Mouse (Mus musculus) c-Kit-positive CD71-positive TER-119-negative erythroid progenitor cells, embryonic 14.5 days (primary cell): ENCODE measurements around the gene Chit1.

ENCODE experiments used
- DNase-seq: peaks from one replicate; pipeline ENCODE4 v3.0.0-alpha.2; 2013; ENCODE audit warnings: low read depth

The Chit1 gene

DNA sequence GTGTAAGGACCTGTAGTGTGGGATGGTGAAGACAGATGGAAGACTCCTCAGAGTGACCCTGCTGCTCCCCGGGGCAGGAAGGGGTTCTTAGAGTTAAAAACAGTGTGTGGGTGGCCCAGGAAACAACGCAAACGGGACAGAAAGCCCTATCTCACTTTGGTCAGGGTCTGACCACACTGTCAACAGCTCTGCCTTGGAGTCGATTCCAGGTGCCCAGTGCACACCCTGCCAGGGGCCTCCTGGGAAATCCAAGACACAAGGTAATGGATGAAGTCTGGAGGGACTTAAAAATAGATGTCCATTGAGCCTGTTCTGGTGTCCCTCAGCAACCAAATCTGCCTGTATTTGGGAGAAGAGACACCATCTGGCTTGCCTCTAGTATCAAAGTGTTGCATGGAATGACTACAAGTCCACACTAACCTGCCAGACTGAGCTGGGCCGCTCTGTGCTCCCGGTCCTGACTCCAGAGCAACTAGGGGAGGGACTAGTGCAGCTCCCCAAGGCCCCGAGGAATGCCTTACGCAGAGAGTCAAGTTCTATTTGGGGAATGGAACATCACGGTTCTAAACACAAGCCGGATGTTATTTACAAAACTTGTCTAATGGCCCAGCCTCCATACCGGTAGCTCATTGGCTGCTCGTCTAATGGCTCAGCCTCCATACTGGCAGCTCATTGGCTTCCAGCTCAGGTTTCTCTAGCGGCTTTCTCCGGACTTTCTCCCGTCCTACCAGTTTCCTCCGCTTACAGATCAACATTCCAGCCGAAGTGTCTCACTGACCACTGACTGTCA lies 12.1 kb upstream of the Chit1 start:
- DNase-seq, result peak; percentile 87

DNA sequence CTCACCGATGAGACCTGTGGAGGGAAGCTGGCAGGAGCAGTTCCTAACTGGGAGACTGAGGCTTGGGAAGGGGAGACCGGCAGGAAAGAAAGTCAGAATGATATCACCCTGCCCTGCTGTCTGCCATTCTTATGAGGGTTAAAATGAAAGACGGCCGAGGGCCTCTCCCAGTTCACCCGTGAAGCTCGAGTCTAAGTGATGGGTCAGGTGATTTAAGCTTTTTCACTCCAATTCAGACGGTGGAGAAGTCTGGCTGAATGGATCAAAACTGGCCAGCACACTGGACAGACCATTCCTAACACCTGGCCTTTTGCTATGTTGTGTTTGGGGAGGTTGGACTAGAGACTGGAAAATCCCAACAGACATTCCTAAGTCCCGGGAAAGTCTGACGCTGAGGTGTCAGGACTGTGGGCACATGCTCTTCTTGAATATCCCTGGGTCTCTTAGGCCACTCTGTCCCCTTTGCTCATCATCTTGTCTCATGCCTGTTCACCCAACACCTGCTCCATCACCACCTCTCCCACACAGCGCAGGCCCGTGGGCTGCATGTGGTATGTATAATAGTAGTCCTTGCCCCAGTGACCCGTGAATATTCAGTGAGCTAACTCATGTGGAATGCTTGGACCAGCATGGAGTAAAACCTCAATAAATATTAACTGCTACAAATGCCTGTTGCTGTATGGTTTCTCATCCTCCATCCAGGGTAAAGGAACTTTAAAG lies 11.4 kb upstream of the Chit1 start:
- no peak for DNase-seq

DNA sequence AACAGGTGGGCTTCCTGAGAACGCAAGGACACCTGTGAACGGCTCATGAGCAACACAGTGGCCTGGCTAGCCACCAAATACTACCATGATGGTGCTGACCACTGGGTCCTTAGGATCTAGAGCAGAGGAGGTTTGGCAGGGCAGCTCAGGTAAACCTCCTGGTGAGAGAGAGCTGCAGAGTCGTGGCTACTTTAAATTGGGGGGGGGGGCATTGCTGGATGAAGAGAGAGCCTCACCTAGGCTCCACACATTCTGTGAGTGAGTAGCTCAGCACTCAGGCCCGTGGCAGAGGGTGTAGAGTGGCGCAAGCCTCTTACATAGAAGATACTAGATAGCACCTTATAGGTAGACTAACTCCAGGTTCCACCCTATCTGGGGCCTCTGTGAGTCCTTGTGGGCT lies 10.6 kb upstream of the Chit1 start:
- DNase-seq, result no peak

DNA sequence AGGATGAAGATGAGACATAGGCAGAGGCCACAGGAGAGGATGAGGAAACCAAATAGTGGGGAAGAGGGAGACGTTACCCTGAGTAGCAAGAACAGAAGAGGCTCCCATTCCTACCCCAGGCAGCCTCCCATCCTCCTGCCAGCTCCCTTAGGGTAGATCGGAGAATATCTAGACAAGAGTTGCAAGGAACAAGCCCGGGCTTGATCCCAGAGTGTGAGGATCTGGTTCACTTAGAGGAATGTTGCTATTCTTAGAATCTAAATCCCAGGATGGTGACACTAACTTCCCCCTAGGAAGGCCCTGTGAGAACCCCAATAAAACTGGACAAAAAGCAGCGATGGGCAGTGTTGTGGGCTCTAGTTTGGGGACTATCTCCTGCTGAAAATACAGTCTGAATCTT lies 10.1 kb upstream of the Chit1 start:
- no peak for DNase-seq

DNA sequence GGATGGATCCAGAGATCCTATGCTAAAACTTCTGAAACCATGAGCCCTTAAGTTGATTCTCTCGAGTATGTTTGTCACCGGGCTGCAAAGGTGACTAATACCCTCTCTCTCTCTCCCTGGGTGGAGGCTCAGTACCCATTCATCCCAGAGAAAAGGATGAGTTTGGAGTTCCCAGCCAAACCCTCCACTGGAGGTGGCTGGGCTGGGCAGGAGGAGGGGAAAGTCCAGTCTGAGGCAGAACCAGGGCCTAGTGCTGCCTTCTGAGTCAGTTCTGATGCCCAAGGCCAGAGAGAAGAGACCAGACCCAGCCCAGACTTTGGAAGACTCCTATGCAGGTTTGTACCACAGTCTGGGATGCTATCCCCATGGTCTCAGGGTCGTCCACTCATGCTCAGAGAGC lies 9.4 kb upstream of the Chit1 start:
- no peak for DNase-seq

DNA sequence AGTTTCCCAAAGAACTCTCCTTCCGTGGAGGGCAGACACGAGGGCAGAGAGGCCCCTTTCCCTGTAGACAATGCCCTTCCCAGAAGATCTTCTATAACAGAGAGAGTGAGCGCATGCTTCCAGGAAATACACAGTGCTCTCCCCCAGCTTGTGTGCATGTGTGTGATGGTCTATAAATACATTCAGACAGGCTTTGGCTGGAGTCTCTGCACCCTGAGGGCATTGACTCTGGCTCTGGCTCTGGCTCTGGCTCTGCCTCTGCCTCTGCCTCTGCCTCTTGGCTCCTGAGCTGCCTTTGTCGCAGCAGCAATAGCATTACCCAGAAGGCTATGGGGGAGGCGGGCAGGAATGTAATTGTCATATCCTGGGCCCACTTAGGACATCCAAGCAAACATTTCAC lies 7.2 kb upstream of the Chit1 start:
- no peak for DNase-seq

DNA sequence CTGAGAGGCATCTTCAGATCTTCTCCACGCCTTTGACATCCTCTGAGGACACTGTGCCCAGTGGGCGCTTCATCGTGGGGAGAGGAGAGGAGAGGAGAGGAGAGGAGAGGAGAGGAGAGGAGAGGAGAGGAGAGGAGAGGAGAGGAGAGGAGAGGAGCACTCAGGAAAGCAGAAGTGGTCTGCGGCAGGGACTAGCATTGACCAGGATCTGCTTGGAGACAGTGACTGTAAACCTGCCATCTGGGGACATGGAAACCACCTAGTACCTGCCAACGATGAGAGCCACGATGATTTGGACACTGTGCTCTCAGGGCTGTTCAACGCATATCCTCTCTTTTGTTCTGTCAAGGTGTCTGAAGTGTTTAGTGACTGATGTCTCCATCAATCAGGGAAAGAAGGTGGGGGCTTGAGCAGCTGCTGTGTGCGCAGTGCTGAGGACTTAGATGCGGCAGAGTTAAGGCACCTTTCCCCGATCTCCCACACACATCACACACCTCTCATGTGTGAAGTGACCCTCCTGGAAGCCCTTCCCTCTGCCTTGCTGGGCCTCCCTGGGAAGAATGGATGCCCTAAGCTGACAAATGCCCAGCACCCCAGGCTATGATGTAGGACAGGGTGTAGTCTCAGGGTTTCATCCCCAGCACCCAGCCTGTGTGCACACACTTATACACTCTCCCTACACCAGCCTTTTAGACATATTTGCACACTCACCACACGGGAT lies 5.8 kb upstream of the Chit1 start:
- no peak for DNase-seq

DNA sequence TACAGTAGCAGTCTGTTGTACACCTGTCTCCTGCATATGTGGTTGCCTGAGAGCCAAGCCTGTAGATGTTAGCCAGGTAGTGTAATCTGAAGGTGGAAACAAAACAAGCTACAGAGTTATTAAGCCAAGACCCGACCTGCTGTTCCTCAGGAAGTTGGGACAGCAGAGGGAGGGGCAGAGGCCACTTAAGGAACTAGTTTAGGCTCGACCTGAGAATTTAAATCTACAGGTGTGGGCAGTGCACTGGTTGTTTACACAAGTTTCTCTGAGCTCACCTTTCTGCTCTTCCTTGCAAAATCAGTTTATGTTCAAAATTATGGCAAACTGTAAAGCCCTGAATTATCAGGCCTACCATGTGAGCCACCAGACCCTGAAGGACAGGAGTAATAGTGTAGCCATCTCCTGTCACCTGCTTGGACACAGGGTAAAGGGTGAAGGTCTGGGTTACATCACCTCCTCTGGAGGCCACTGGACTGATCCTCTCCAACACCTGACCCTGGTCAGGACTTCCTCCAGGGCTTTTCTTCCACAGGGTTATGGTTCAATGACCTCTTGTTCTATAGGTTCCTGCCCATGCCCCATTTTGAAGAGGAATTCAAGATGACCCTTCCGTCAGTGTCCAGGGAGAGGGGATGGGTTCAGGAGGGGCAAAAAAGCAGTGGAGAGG lies 5.1 kb upstream of the Chit1 start:
- DNase-seq, result no peak

DNA sequence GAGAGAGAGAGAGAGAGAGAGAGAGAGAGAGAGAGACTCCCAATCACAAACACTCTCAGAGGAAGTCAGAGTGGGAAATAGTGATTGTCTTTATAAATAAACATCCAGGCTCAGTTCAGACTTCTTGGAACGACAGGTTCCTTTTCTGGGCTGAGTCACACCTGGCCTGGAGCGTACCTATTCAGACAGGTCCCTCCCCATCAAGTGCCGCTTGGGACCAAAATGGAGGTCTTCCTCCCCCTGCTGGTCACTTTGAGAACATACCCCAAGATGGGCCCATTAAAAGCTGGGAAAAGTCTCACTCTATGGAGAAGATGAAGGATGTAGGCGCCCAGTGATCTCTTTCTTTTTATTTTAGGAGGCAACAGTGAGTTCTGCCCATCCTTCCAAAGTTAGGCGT lies 4.3 kb upstream of the Chit1 start:
- DNase-seq, result no peak

DNA sequence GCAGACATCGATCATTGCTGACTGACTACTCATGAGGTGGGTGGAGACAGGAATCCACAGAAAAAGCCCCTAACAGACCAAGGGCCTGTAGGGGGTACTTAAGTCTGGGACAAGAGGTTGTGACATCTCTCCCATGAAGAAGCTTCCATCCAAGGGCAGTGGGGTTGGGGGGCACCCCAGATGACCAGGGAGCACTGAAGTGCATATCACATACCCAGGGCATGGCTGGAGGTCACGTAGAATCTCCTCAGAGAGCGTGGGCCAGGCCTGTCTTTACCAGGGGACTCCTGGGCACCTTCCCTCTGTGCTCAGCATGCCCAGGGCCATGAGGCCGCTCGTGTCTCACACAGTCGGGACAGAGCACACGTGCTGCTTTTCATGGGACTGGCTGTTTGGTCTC lies 3.3 kb upstream of the Chit1 start:
- DNase-seq, result no peak

DNA sequence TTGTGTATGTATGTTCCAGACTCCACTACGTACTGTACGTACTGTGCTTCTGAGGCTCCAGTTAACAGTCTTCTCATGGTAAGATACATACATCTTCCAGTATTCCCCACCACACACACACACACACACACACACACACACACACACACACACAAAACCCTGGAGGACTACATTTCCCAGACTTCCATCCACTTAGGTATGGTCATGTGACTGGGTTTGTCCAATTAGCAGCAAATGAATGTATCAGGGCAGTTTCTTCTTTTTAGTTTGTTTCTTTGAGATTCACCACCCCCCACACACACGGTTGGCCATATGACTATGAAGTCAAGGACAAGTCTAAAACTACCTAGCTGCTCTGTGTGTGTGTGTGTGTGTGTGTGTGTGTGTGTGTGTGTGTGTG lies 1.0 kb upstream of the Chit1 start:
- no peak for DNase-seq

DNA sequence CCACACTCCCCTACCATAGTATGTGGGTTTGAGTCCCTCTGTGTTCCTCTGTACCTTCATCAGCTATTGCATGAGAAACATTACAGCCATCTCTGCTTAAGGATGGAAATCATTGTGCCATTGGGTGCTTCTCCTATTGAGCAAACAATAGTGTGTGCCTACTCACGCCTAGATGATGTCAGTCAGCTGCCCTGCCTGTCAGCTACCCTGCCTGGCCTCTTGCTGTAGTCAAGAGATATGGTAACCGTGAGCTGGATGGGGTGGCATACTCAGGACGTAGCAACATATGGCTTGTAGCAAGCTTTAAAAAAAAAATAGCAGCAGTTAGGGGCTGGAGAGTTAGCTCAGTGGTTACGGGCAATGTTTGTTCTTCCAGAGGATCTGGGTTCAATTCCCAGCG lies 593 bp upstream of the Chit1 start:
- no peak for DNase-seq

DNA sequence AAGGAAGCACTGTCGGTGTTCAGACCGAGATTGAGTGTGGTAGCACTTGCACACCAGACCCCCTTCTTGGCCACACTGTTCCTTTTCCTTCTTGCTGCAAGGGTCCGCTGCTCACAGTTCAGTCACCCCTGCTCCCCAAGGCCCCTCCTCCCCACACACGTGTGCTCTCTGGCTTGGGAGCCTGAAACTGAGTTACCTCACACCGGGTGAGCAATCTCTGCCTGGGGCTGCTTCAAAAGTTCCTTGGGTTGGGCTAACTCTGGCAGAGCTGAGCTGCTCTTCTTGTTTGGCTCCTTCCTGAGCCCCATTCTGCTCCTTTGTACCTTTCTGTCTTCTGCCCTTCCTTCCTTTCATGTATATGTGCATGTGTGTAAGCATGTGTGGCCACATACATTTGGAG lies 2.5 kb downstream of the Chit1 start:
- DNase-seq, result no peak

DNA sequence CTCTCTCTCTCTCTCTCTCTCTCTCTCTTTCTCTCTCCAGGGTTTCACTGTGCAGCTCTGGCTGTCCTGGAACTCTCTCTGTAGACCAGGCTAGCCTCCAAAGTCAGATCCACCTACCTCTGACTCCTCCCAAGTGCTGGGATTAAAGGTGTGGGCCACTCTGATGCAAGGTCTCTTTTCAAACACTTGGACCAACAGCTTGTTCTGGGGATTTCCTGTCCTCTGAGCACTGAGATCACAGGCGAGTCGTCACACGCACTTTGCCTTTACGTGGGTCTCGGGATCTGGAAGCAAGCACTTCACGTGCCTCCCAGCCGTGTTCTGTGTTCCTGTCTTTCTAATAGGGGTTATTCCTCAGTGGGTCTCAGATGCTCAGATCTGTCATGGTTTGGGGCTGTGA lies 3.0 kb downstream of the Chit1 start:
- DNase-seq, result no peak

DNA sequence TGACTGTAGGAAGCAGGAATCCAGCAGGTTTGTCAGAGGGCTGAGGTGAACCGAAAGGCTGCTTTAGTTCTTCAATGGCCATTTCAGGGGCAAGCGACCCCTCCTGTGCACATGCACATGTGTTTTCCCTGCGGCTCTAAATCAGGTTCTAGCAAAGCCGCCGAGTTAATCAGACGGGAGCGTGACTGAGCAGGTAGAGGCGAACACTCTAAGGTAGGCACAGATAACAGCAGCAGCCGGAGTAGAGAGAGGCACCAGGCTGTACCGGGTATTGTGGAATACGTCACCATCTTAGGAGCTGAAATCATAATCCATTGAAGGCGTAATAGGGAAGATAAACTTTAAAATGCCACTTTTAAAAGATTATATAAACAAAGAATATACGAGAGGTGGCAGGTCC lies 3.7 kb downstream of the Chit1 start:
- no peak for DNase-seq

DNA sequence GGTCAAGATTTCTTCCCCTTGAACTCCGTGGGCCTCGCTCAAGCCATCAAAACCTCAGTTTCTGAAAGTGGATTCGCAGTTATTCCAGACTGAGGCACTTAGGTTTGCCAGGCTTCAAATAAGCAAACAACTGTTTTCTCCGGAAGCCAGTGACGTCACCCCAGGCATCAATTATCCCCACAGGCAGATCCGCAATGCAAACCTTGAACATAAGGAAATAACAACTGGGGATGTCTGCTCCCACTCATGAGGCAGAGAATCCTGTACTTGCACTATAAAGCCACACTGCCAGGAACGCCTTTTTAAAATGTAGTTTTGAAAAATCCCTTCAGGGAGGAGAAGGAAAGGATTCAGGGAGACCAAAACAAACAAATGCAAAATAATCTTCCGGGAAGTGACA lies 4.4 kb downstream of the Chit1 start:
- no peak for DNase-seq

DNA sequence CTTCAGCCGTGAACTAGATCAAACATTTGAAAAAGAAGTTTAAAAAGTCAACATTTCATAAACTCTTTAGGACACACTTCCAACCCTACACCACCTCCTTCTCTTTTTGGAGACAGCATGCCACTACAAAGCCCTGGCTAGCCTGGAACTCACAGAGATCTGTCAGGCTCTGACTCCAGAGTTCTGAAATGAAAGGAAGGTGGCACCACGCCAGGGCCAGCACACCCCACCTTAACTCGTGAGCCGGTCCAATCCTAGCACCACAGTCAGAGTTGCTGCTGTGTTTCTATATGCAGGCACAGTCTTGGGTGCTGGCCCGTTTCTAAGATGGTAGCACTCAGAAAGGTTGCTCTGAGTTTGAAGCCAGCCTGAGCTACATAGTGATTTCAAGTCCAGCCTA lies 6.1 kb downstream of the Chit1 start:
- DNase-seq, result no peak

DNA sequence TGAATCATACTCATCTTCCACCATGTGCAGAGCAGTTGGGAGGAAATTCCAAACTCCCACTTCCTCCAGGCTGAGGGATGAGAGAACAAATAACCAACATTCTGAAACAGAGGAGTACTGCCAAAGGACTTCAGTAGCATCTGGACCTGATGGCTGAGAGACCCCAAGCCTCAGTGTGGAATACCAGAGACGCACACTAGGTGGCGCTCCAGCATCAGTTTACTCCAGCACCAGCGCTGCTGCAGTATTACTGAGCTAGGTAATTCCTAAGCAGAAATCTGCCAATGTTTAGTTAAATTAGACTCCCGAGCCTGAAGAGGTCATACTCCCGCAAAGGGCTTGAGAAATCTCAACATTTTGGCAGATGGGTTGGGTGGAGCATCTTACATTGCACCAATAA lies 9.1 kb downstream of the Chit1 start:
- no peak for DNase-seq

DNA sequence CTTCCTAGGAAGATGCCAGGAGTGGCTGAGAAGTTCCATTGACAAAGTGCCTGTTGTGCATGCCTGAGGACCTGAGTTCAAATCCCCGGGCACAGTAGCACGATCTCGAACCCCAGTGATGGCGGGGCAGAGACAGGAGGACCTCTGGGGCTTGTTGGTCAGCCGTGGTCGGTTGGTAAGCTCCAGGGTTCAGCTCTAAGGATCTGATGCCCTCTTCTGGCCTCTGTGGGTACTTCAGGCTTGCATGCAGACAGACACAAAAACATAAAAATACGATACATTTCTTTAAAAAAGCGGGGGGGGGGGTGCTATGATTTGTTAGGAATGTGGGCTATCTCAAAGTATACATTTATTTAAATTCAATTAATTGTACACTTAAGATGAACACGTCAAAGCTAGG lies 11.2 kb downstream of the Chit1 start:
- DNase-seq, result no peak

DNA sequence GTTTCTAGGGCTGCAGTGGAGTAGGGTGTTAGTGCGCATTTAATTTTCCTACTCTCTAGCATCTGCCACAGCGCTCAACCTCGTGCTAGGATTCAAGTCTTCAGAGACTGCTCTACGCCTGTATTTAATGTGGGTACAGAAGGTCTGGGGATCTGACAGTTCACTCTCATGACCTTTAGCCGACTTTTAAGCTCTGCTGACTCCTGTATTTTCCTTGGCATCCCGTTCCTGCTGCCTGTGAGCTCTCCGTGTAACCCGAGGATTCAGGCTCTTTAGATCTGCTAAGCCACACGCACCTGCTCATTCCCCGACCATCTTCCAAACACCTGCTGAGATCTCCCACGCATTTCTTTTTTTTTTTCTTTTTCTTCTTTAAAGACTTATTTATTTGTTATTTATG lies 22.3 kb downstream of the Chit1 start:
- no peak for DNase-seq

DNA sequence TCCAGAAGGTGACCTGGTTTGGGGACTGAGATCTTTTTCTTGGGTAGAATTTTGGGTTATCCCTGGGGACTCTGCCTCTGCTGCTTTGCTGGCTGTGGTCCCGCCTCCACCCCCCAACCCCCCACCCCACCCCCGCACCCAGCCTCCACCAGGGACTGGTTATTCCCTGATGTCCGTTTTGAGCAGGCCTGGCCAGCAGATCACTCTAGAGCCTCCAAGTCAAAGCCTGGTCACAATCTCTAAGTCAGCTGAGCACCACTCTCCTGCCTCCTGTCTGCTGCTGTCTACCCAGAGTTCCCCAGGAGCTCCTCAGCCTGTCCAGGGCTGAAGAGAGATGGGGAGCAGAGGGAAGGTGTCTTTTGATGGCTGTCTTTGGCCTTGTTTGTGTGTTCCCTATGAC lies 25.3 kb downstream of the Chit1 start:
- no peak for DNase-seq

DNA sequence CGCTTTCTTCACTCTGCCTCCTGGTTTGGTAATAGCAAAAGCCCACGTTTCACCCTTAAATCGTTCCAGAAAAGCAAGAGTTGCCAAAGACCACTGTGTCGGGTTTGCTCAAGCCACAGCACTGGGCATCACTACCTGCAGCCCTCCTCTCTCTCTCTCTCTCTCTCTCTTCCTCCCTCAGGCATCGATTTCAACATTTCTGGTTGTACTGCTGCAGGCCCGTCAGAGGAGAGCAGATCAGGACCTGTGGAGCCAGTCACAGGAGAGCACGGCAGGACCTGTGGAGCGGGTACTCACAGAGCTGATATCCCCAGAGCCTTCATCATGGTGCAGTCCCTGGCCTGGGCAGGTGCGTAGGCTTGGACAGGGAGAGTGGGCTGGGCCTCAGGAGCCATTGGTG lies 27.4 kb downstream of the Chit1 start:
- no peak for DNase-seq

DNA sequence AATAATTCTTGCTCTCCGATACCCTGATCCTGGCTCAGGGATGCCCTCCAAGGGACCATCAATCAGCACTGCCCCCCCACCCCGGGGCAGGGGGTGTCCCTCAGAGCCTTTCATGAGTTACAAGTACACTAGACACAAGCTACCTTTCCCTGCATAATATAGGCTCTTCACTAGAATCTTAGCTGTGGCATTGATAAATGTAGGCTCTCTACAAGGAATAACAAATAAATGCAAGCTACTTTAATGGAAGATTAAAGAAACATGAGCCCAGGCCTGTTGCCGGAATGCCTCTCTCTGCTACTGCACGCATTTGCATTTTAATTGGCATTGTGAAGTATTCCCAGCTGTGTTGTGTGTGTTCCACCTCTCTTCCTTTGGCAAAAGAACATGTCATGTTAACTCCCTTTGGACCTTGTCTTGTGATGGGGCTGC lies 31.3 kb downstream of the Chit1 start:
- DNase-seq, result no peak
